Mouse (Mus musculus): ENCODE results near the gene Fam81b. TPM values are rescaled to one million over a fixed set of nuclear protein-coding genes. Genes with fewer than 3 reads are reported as not detected.

The Fam81b gene
- polyA plus RNA-seq, 1 experiment from 2014 or later = not detected

- Histone ChIP-seq H3K4me2 (ENCODE audit: low read length) (no peak overlapping the region), H3K27ac (replicated peaks in 1 of 2; ENCODE audit: control insufficient read depth in 1 of 2, insufficient read depth in 1 of 2, low read depth in 2 of 2, low read length in 2 of 2) (no peak overlapping the region), H3K27me3 (ENCODE audit: control insufficient read depth, insufficient read depth, low read length) (no peaks in the 10 kb centered on the region), H3K36me3 (ENCODE audit: control insufficient read depth, insufficient read depth, low read length) (no peaks in the 10 kb centered on the region), H3K4me1 (ENCODE audit: control insufficient read depth in 2 of 2, insufficient read depth in 2 of 2, low read length in 2 of 2) (no peaks in the 10 kb centered on the region), H3K9ac (ENCODE audit: low read length) (no peak overlapping the region), H3K4me3 (ENCODE audit: control insufficient read depth in 1 of 2, insufficient read depth in 1 of 2, low read depth in 1 of 2, low read length in 2 of 2) (no peak overlapping the region), H3K9me3 (ENCODE audit: control insufficient read depth, low read length) (no peaks in the 10 kb centered on the region)
- 39% methylated on average over 1 of the region's 1 CpGs for WGBS
- ATAC-seq (ENCODE audit: insufficient number of reproducible peaks, insufficient read depth, low FRiP score, low read depth) = no peak
Measured at GRCm38 (mm10) chr13:76249066-76249465, 55.8 kb downstream of the Fam81b start.

GRCm38 (mm10) chr13:76215397-76215796 lies 89.5 kb downstream of the Fam81b start:
- Histone ChIP-seq H3K4me2 (ENCODE audit: low read length) (no peak overlapping the region), H3K36me3 (ENCODE audit: control insufficient read depth, insufficient read depth, low read length) (no peaks in the 10 kb centered on the region), H3K9ac (ENCODE audit: low read length) (no peak overlapping the region), H3K27me3 (ENCODE audit: control insufficient read depth, insufficient read depth, low read length) (no peaks in the 10 kb centered on the region), H3K9me3 (ENCODE audit: control insufficient read depth, low read length) (no peaks in the 10 kb centered on the region), H3K27ac (replicated peaks in 1 of 2; ENCODE audit: control insufficient read depth in 1 of 2, insufficient read depth in 1 of 2, low read depth in 2 of 2, low read length in 2 of 2) (no peak overlapping the region), H3K4me1 (ENCODE audit: control insufficient read depth in 2 of 2, insufficient read depth in 2 of 2, low read length in 2 of 2) (no peaks in the 10 kb centered on the region), H3K4me3 (ENCODE audit: control insufficient read depth in 1 of 2, insufficient read depth in 1 of 2, low read depth in 1 of 2, low read length in 2 of 2) (no peak overlapping the region)
- WGBS = 49% methylated on average over 2 of the region's 2 CpGs
- no peak for ATAC-seq (ENCODE audit: insufficient number of reproducible peaks, insufficient read depth, low FRiP score, low read depth)

- no peak overlapping the region for H3K4me2 ChIP-seq (ENCODE audit: low read length)
- no peak overlapping the region for H3K27ac ChIP-seq (replicated peaks in 1 of 2; ENCODE audit: control insufficient read depth in 1 of 2, insufficient read depth in 1 of 2, low read depth in 2 of 2, low read length in 2 of 2)
- no peaks in the 10 kb centered on the region for H3K9me3 ChIP-seq (ENCODE audit: control insufficient read depth, low read length)
- WGBS = 90% methylated on average over 2 of the region's 2 CpGs
- H3K36me3 ChIP-seq (ENCODE audit: control insufficient read depth, insufficient read depth, low read length) = no peaks in the 10 kb centered on the region
- H3K27me3 ChIP-seq (ENCODE audit: control insufficient read depth, insufficient read depth, low read length) = no peaks in the 10 kb centered on the region
- H3K9ac ChIP-seq (ENCODE audit: low read length) = no peak overlapping the region
- H3K4me3 ChIP-seq (ENCODE audit: control insufficient read depth in 1 of 2, insufficient read depth in 1 of 2, low read depth in 1 of 2, low read length in 2 of 2) = no peak overlapping the region
- no peaks in the 10 kb centered on the region for H3K4me1 ChIP-seq (ENCODE audit: control insufficient read depth in 2 of 2, insufficient read depth in 2 of 2, low read length in 2 of 2)
- no peak for ATAC-seq (ENCODE audit: insufficient number of reproducible peaks, insufficient read depth, low FRiP score, low read depth)
Measured at GRCm38 (mm10) chr13:76214928-76215327, 89.9 kb downstream of the Fam81b start.

- no peaks in the 10 kb centered on the region for H3K9me3 ChIP-seq (ENCODE audit: control insufficient read depth, low read length)
- no peak overlapping the region for H3K27ac ChIP-seq (replicated peaks in 1 of 2; ENCODE audit: control insufficient read depth in 1 of 2, insufficient read depth in 1 of 2, low read depth in 2 of 2, low read length in 2 of 2)
- H3K4me3 ChIP-seq (ENCODE audit: control insufficient read depth in 1 of 2, insufficient read depth in 1 of 2, low read depth in 1 of 2, low read length in 2 of 2) = no peak overlapping the region
- no peaks in the 10 kb centered on the region for H3K27me3 ChIP-seq (ENCODE audit: control insufficient read depth, insufficient read depth, low read length)
- no peak for ATAC-seq (ENCODE audit: insufficient number of reproducible peaks, insufficient read depth, low FRiP score, low read depth)
- H3K9ac ChIP-seq (ENCODE audit: low read length) = no peak overlapping the region
- no peak overlapping the region for H3K4me2 ChIP-seq (ENCODE audit: low read length)
- peaks cover 2% of the 10 kb centered on the region; the same call in 1 of the 2 replicates for H3K36me3 ChIP-seq (ENCODE audit: control insufficient read depth, insufficient read depth, low read length)
- no peaks in the 10 kb centered on the region for H3K4me1 ChIP-seq (ENCODE audit: control insufficient read depth in 2 of 2, insufficient read depth in 2 of 2, low read length in 2 of 2)
- 81% methylated on average over 4 of the region's 4 CpGs for WGBS
Measured at GRCm38 (mm10) chr13:76199943-76200342, 104.9 kb downstream of the Fam81b start.

- no peak for ATAC-seq (ENCODE audit: insufficient number of reproducible peaks, insufficient read depth, low FRiP score, low read depth)
- H3K9ac ChIP-seq (ENCODE audit: low read length) = no peak overlapping the region
- H3K4me3 ChIP-seq (ENCODE audit: control insufficient read depth in 1 of 2, insufficient read depth in 1 of 2, low read depth in 1 of 2, low read length in 2 of 2) = no peak overlapping the region
- no peaks in the 10 kb centered on the region for H3K27me3 ChIP-seq (ENCODE audit: control insufficient read depth, insufficient read depth, low read length)
- H3K4me1 ChIP-seq (ENCODE audit: control insufficient read depth in 2 of 2, insufficient read depth in 2 of 2, low read length in 2 of 2) = no peaks in the 10 kb centered on the region
- no peak overlapping the region for H3K4me2 ChIP-seq (ENCODE audit: low read length)
- no peak overlapping the region for H3K27ac ChIP-seq (replicated peaks in 1 of 2; ENCODE audit: control insufficient read depth in 1 of 2, insufficient read depth in 1 of 2, low read depth in 2 of 2, low read length in 2 of 2)
- WGBS = 89% methylated on average over 3 of the region's 3 CpGs
- H3K36me3 ChIP-seq (ENCODE audit: control insufficient read depth, insufficient read depth, low read length) = peaks cover 7% of the 10 kb centered on the region; the same call in 1 of the 2 replicates
- no peaks in the 10 kb centered on the region for H3K9me3 ChIP-seq (ENCODE audit: control insufficient read depth, low read length)
Measured at GRCm38 (mm10) chr13:76197297-76197848, 107.5 kb downstream of the Fam81b start.

- Histone ChIP-seq H3K27me3 (ENCODE audit: control insufficient read depth, insufficient read depth, low read length) (no peaks in the 10 kb centered on the region), H3K36me3 (ENCODE audit: control insufficient read depth, insufficient read depth, low read length) (peaks cover 25% of the 10 kb centered on the region), H3K4me1 (ENCODE audit: control insufficient read depth in 2 of 2, insufficient read depth in 2 of 2, low read length in 2 of 2) (no peaks in the 10 kb centered on the region), H3K9ac (ENCODE audit: low read length) (no peak overlapping the region), H3K4me2 (ENCODE audit: low read length) (no peak overlapping the region), H3K4me3 (ENCODE audit: control insufficient read depth in 1 of 2, insufficient read depth in 1 of 2, low read depth in 1 of 2, low read length in 2 of 2) (no peak overlapping the region), H3K9me3 (ENCODE audit: control insufficient read depth, low read length) (no peaks in the 10 kb centered on the region), H3K27ac (replicated peaks in 1 of 2; ENCODE audit: control insufficient read depth in 1 of 2, insufficient read depth in 1 of 2, low read depth in 2 of 2, low read length in 2 of 2) (no peak overlapping the region)
- WGBS = 91% methylated on average over 8 of the region's 8 CpGs
- ATAC-seq (ENCODE audit: insufficient number of reproducible peaks, insufficient read depth, low FRiP score, low read depth) = no peak
Measured at GRCm38 (mm10) chr13:76195431-76196138, 109.3 kb downstream of the Fam81b start.

GRCm38 (mm10) chr13:76194937-76195336 lies 109.9 kb downstream of the Fam81b start:
- Histone ChIP-seq H3K4me1 (ENCODE audit: control insufficient read depth in 2 of 2, insufficient read depth in 2 of 2, low read length in 2 of 2) (no peaks in the 10 kb centered on the region), H3K36me3 (ENCODE audit: control insufficient read depth, insufficient read depth, low read length) (peaks cover 31% of the 10 kb centered on the region), H3K9ac (ENCODE audit: low read length) (no peak overlapping the region), H3K27me3 (ENCODE audit: control insufficient read depth, insufficient read depth, low read length) (no peaks in the 10 kb centered on the region), H3K9me3 (ENCODE audit: control insufficient read depth, low read length) (no peaks in the 10 kb centered on the region), H3K4me2 (ENCODE audit: low read length) (no peak overlapping the region), H3K4me3 (ENCODE audit: control insufficient read depth in 1 of 2, insufficient read depth in 1 of 2, low read depth in 1 of 2, low read length in 2 of 2) (no peak overlapping the region), H3K27ac (replicated peaks in 1 of 2; ENCODE audit: control insufficient read depth in 1 of 2, insufficient read depth in 1 of 2, low read depth in 2 of 2, low read length in 2 of 2) (no peak overlapping the region)
- ATAC-seq (ENCODE audit: insufficient number of reproducible peaks, insufficient read depth, low FRiP score, low read depth) = no peak

- no peak overlapping the region for H3K9ac ChIP-seq (ENCODE audit: low read length)
- H3K4me2 ChIP-seq (ENCODE audit: low read length) = no peak overlapping the region
- no peak for ATAC-seq (ENCODE audit: insufficient number of reproducible peaks, insufficient read depth, low FRiP score, low read depth)
- no peak overlapping the region for H3K4me3 ChIP-seq (ENCODE audit: control insufficient read depth in 1 of 2, insufficient read depth in 1 of 2, low read depth in 1 of 2, low read length in 2 of 2)
- no peaks in the 10 kb centered on the region for H3K9me3 ChIP-seq (ENCODE audit: control insufficient read depth, low read length)
- no peaks in the 10 kb centered on the region for H3K4me1 ChIP-seq (ENCODE audit: control insufficient read depth in 2 of 2, insufficient read depth in 2 of 2, low read length in 2 of 2)
- no peak overlapping the region for H3K27ac ChIP-seq (replicated peaks in 1 of 2; ENCODE audit: control insufficient read depth in 1 of 2, insufficient read depth in 1 of 2, low read depth in 2 of 2, low read length in 2 of 2)
- H3K36me3 ChIP-seq (ENCODE audit: control insufficient read depth, insufficient read depth, low read length) = peaks cover 48% of the 10 kb centered on the region
- WGBS = 77% methylated on average over 3 of the region's 3 CpGs
- H3K27me3 ChIP-seq (ENCODE audit: control insufficient read depth, insufficient read depth, low read length) = no peaks in the 10 kb centered on the region
Measured at GRCm38 (mm10) chr13:76190273-76190672, 114.6 kb downstream of the Fam81b start.

All from heart, embryonic 14.5 days (tissue).